9 mouse cellular contexts compared by ENCODE assay signal in the genomic region with DNA sequence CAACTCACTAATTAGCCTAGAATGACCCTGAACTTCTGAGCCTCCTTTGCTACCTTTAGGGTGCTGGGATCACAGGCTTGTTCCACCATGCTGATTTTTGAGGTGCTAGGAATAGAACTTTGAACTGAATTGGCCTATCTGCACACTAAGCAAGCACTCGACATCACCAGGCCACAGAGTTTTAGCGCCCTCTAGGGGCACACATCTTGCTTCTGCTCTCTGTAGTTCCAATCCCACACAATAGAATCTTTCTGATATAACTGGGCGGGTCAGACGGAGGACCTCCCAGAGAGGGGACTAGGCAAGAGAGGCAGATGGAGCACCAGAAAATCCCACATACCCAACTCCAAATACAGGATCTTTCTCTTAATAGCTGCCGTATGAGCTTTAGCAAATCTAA. TPM values are rescaled to one million over a fixed set of nuclear protein-coding genes. Genes with fewer than 3 reads are reported as not detected.
DNase-seq lines count a peak whose midpoint lies in the region; ATAC-seq lines count a peak whose summit lies in the region.
"Had no signal": no experiment of that assay in that cellular context is flagged by ENCODE, and none has a peak within 500 bp of the region (broad histone marks: within the 10 kb centered on the region; RNA-seq: fewer than 3 reads in every experiment).

No protein-coding gene starts in this region.

- no peaks in the 10 kb centered on the region for H3K27me3 ChIP-seq in hindbrain, embryonic 10.5 days (ENCODE audit: insufficient read depth, poor library complexity, severe bottlenecking)
- no peaks in the 10 kb centered on the region for H3K27me3 ChIP-seq in hindbrain, embryonic 13.5 days
- H3K27me3 ChIP-seq in forebrain, embryonic 11.5 days (ENCODE audit: control insufficient read depth, insufficient read depth, low read length), result no peaks in the 10 kb centered on the region
- no peaks in the 10 kb centered on the region for H3K27me3 ChIP-seq in hindbrain, embryonic 16.5 days (replicated peaks; ENCODE audit: control insufficient read depth, insufficient read depth, low read length)

- no peak for ATAC-seq in hindbrain, embryonic 13.5 days (ENCODE audit: low FRiP score)
- peak; percentile 70 for ATAC-seq in forebrain, embryonic 11.5 days (replicated peaks; ENCODE audit: low FRiP score)
- peak; percentile 61; the same call in 1 of the 2 replicates for ATAC-seq in hindbrain, embryonic 16.5 days

- WGBS in hindbrain, embryonic 10.5 days, result 38% methylated on average over 5 of the region's 5 CpGs
- WGBS in hindbrain, embryonic 13.5 days, result 36% methylated on average over 5 of the region's 5 CpGs
- 33% methylated on average over 5 of the region's 5 CpGs for WGBS in forebrain, embryonic 11.5 days
- WGBS in hindbrain, embryonic 16.5 days, result 39% methylated on average over 5 of the region's 5 CpGs

- H3K4me1 ChIP-seq in hindbrain, embryonic 10.5 days (replicated peaks), result peaks cover 18% of the 10 kb centered on the region
- H3K4me1 ChIP-seq in hindbrain, embryonic 13.5 days (replicated peaks), result peaks cover 13% of the 10 kb centered on the region
- H3K4me1 ChIP-seq in forebrain, embryonic 11.5 days (replicated peaks; ENCODE audit: control insufficient read depth, insufficient read depth, low read length), result peaks cover 9% of the 10 kb centered on the region
- peaks cover 3% of the 10 kb centered on the region; the same call in 1 of the 2 replicates for H3K4me1 ChIP-seq in hindbrain, embryonic 16.5 days (ENCODE audit: control insufficient read depth, insufficient read depth, low read depth, low read length)

- no peak overlapping the region for H3K9ac ChIP-seq in hindbrain, embryonic 13.5 days
- H3K9ac ChIP-seq in forebrain, embryonic 11.5 days (ENCODE audit: low read length), result no peak overlapping the region
- H3K9ac ChIP-seq in hindbrain, embryonic 16.5 days (ENCODE audit: low read depth, low read length), result no peak overlapping the region

- H3K9me3 ChIP-seq in hindbrain, embryonic 10.5 days, result no peaks in the 10 kb centered on the region
- no peaks in the 10 kb centered on the region for H3K9me3 ChIP-seq in hindbrain, embryonic 13.5 days
- no peaks in the 10 kb centered on the region for H3K9me3 ChIP-seq in forebrain, embryonic 11.5 days (ENCODE audit: control insufficient read depth, low read length)
- no peaks in the 10 kb centered on the region for H3K9me3 ChIP-seq in hindbrain, embryonic 16.5 days (ENCODE audit: control insufficient read depth, low read length)

- H3K4me3 ChIP-seq in hindbrain, embryonic 10.5 days, result no peak overlapping the region
- no peak overlapping the region for H3K4me3 ChIP-seq in hindbrain, embryonic 13.5 days
- H3K4me3 ChIP-seq in forebrain, embryonic 11.5 days (ENCODE audit: low read depth, low read length), result no peak overlapping the region
- no peak overlapping the region for H3K4me3 ChIP-seq in hindbrain, embryonic 16.5 days (ENCODE audit: low read length)
- H3K4me3 ChIP-seq: myocyte had no signal

- H3K36me3 ChIP-seq in hindbrain, embryonic 10.5 days, result no peaks in the 10 kb centered on the region
- H3K36me3 ChIP-seq in hindbrain, embryonic 13.5 days, result no peaks in the 10 kb centered on the region
- H3K36me3 ChIP-seq in forebrain, embryonic 11.5 days (ENCODE audit: control insufficient read depth, insufficient read depth, low read length), result no peaks in the 10 kb centered on the region
- H3K36me3 ChIP-seq in hindbrain, embryonic 16.5 days (ENCODE audit: control insufficient read depth, insufficient read depth, low read length), result no peaks in the 10 kb centered on the region

- no peak overlapping the region for H3K27ac ChIP-seq in hindbrain, embryonic 10.5 days
- no peak overlapping the region for H3K27ac ChIP-seq in hindbrain, embryonic 13.5 days
- no peak overlapping the region for H3K27ac ChIP-seq in forebrain, embryonic 11.5 days (ENCODE audit: low read depth, low read length)
- H3K27ac ChIP-seq in hindbrain, embryonic 16.5 days (ENCODE audit: low read depth, low read length), result no peak overlapping the region

- no peak overlapping the region for H3K4me2 ChIP-seq in hindbrain, embryonic 13.5 days
- no peak overlapping the region for H3K4me2 ChIP-seq in forebrain, embryonic 11.5 days (ENCODE audit: low read depth, low read length, severe bottlenecking)
- H3K4me2 ChIP-seq in hindbrain, embryonic 16.5 days (ENCODE audit: low read length), result no peak overlapping the region

- DNase-seq in hindbrain, embryonic 10.5 days (ENCODE audit: low spot score), result peak; percentile 75
- peak; percentile 67 for DNase-seq in c-Kit-positive CD71-positive TER-119-negative erythroid progenitor cells, embryonic 14.5 days (ENCODE audit: low read depth)
- DNase-seq in forebrain, embryonic 11.5 days (ENCODE audit: low spot score), result peak; percentile 84
- DNase-seq in left cerebral cortex, adult 11 months (ENCODE audit: low spot score), result peak; percentile 59
- peak; percentile 92 for DNase-seq in lung, postnatal 36 days
- DNase-seq in right cerebral cortex, postnatal 4 days, result peak; percentile 62

RNA-seq across cellular contexts. Expression of a gene that starts 24.3 kb away (rescaled TPM):
- polyA plus RNA-seq in hindbrain, embryonic 10.5 days (2016; fragmentation: Nextera tagmentation; extraction: Ambion mirVana), result 119 and 136 TPM in 2 replicates
- 151 and 157 TPM in 2 replicates for polyA plus RNA-seq in hindbrain, embryonic 13.5 days (2015; fragmentation: Nextera tagmentation; extraction: Ambion mirVana)
- 128 and 141 TPM in 2 replicates for polyA plus RNA-seq in forebrain, embryonic 11.5 days (2014; fragmentation: Nextera tagmentation; extraction: Ambion mirVana)
- polyA plus RNA-seq in hindbrain, embryonic 16.5 days (2015; fragmentation: Nextera tagmentation; extraction: Ambion mirVana), result 163 and 169 TPM in 2 replicates

RNA-seq across cellular contexts. Expression of a gene that starts 51.0 kb away (rescaled TPM):
- 11.2 and 11.4 TPM in 2 replicates for polyA plus RNA-seq in hindbrain, embryonic 10.5 days (2016; fragmentation: Nextera tagmentation; extraction: Ambion mirVana)
- 12.4 and 13.5 TPM in 2 replicates for polyA plus RNA-seq in hindbrain, embryonic 13.5 days (2015; fragmentation: Nextera tagmentation; extraction: Ambion mirVana)
- 6.4 and 7.2 TPM in 2 replicates for polyA plus RNA-seq in forebrain, embryonic 11.5 days (2014; fragmentation: Nextera tagmentation; extraction: Ambion mirVana)
- polyA plus RNA-seq in hindbrain, embryonic 16.5 days (2015; fragmentation: Nextera tagmentation; extraction: Ambion mirVana), result 9.5 and 12.5 TPM in 2 replicates
